ENCODE assay signal across 8 mouse cellular contexts in genomic region chr8:117198141-117198935, GRCm38 (mm10). TPM values are rescaled to one million over a fixed set of nuclear protein-coding genes. Genes with fewer than 3 reads are reported as not detected.
A peak's percentile ranks its signal among the peaks of the same experiment; 100 is the strongest.
DNase-seq lines count a peak whose midpoint lies in the region; ATAC-seq and TF ChIP-seq lines count a peak whose summit lies in the region.

No protein-coding gene starts in this region.

- peak; percentile 94 to 95 for TF ChIP-seq EP300 in MEL (IDR thresholded peaks at IDR 0.05; ENCODE audit: low read depth in 1 of 2, low read length in 2 of 2)

- H3K27ac ChIP-seq in MEL (ENCODE audit: control insufficient read depth, low read depth, low read length): peak overlapping the region; percentile 93
- H3K27ac ChIP-seq in hindbrain, embryonic 14.5 days: peak overlapping the region; percentile 57; the same call in 1 of the 2 replicates

- H3K4me1 ChIP-seq in MEL (ENCODE audit: control insufficient read depth in 1 of 2, insufficient read depth in 2 of 2, low read length in 2 of 2): peaks cover 34 to 52% of the 10 kb centered on the region in 2 experiments
- no peaks in the 10 kb centered on the region for H3K4me1 ChIP-seq in hindbrain, embryonic 14.5 days (replicated peaks; ENCODE audit: control insufficient read depth, insufficient read depth, low read length)

- H3K79me2 ChIP-seq in MEL (ENCODE audit: control insufficient read depth, insufficient read depth, low read length, poor library complexity): no peaks in the 10 kb centered on the region

- H3K27me3 ChIP-seq in MEL (ENCODE audit: control insufficient read depth in 1 of 2, insufficient read depth in 2 of 2, low read length in 2 of 2): no peaks in the 10 kb centered on the region
- no peaks in the 10 kb centered on the region for H3K27me3 ChIP-seq in hindbrain, embryonic 14.5 days (ENCODE audit: control insufficient read depth, insufficient read depth, low read length)

- peak; percentile 97 for DNase-seq in MEL (ENCODE audit: low read depth, low spot score)
- DNase-seq in brain, embryonic 18.5 days (ENCODE audit: low read depth, low spot score): peak; percentile 69
- DNase-seq in frontal cortex, postnatal 10 days (ENCODE audit: low spot score in 2 of 2): peak; percentile 49 to 60
- peak; percentile 69 for DNase-seq in hindbrain, embryonic 14.5 days (ENCODE audit: low spot score)
- peak; percentile 28 to 44 for DNase-seq in layer of hippocampus, postnatal 25 days (ENCODE audit: extremely low spot score in 1 of 2, low spot score in 1 of 2)
- DNase-seq in lung, postnatal 14 days: peak; percentile 77
- peak; percentile 43 for DNase-seq in retina, postnatal 1 day
- peak; percentile 23 for DNase-seq in urinary bladder, postnatal 25 days (ENCODE audit: low spot score)

- peak overlapping the region; percentile 37 for H3K9ac ChIP-seq in MEL (ENCODE audit: control insufficient read depth, low read depth, low read length, poor library complexity, severe bottlenecking)
- no peak overlapping the region for H3K9ac ChIP-seq in hindbrain, embryonic 14.5 days

- peak overlapping the region; percentile 6 to 9; a peak in 3 of 4 replicates for H3K4me3 ChIP-seq in MEL (ENCODE audit: control insufficient read depth in 1 of 2, insufficient read depth in 1 of 2, low read depth in 2 of 2, low read length in 2 of 2)
- no peak overlapping the region for H3K4me3 ChIP-seq in hindbrain, embryonic 14.5 days (replicated peaks; ENCODE audit: low read length)

- peak overlapping the region; percentile 11; the same call in 1 of the 2 replicates for H3K4me2 ChIP-seq in hindbrain, embryonic 14.5 days (replicated peaks)

- peak; percentile 85 for TF ChIP-seq RAD21 in MEL (IDR thresholded peaks at IDR 0.05; ENCODE audit: low read depth, low read length)

- 42% methylated on average over 20 of the region's 20 CpGs for WGBS in hindbrain, embryonic 14.5 days

- H3K9me3 ChIP-seq in MEL (replicated peaks; ENCODE audit: insufficient read depth, low read length): no peaks in the 10 kb centered on the region
- H3K9me3 ChIP-seq in hindbrain, embryonic 14.5 days (ENCODE audit: control insufficient read depth, low read length): no peaks in the 10 kb centered on the region

- TF ChIP-seq POLR2A in MEL (IDR thresholded peaks at IDR 0.05; ENCODE audit: control insufficient read depth in 1 of 2, insufficient read depth in 1 of 2, low read depth in 1 of 2, low read length in 2 of 2, poor library complexity in 1 of 2): peak in 1 of 2 experiments; percentile 39; a peak in 2 of 4 replicates

- peak; percentile 78 for ATAC-seq in hindbrain, embryonic 14.5 days (ENCODE audit: low FRiP score)

- TF ChIP-seq CTCF in MEL (IDR thresholded peaks at IDR 0.05 in 2 of 3, conservative IDR thresholded peaks at IDR 0.05 in 1 of 3; ENCODE audit: control insufficient read depth in 1 of 3, insufficient read depth in 1 of 3, low read depth in 2 of 3, low read length in 3 of 3, poor library complexity in 1 of 3, severe bottlenecking in 1 of 3): peak; percentile 56 to 86 (median 74)

- H3K36me3 ChIP-seq in MEL (ENCODE audit: control insufficient read depth in 1 of 2, insufficient read depth in 2 of 2, low read length in 2 of 2): peaks cover 0 to 39% of the 10 kb centered on the region in 2 experiments; a peak in 3 of 4 replicates
- peaks cover 52% of the 10 kb centered on the region for H3K36me3 ChIP-seq in hindbrain, embryonic 14.5 days (replicated peaks; ENCODE audit: control insufficient read depth, insufficient read depth)

TF ChIP-seq in MEL, 35 proteins besides CTCF, POLR2A, EP300 and RAD21:
- peak; percentile 41; the same call in 1 of the 2 replicates for TF ChIP-seq POLR2AphosphoS2 (IDR thresholded peaks at IDR 0.05; ENCODE audit: low read length)
- no peak for TF ChIP-seq POLR2AphosphoS5 (IDR thresholded peaks at IDR 0.05; ENCODE audit: borderline replicate concordance, low read depth, low read length)
- TF ChIP-seq TBP (IDR thresholded peaks at IDR 0.05; ENCODE audit: low read depth, low read length): peak; percentile 57; the same call in 1 of the 2 replicates
- peak; percentile 18 to 55; a peak in 3 of 4 replicates for TF ChIP-seq USF2 (IDR thresholded peaks at IDR 0.05; ENCODE audit: borderline replicate concordance in 1 of 2, insufficient read depth in 1 of 2, low read depth in 1 of 2, low read length in 2 of 2)
- TF ChIP-seq CHD2 (IDR thresholded peaks at IDR 0.05; ENCODE audit: low read length): peak; percentile 66
- no peak for TF ChIP-seq ELF1 (IDR thresholded peaks at IDR 0.05; ENCODE audit: low read depth, low read length)
- no peak for TF ChIP-seq MEF2A (IDR thresholded peaks at IDR 0.05; ENCODE audit: extremely low read depth, insufficient replicate concordance, low read depth, low read length, poor library complexity, severe bottlenecking)
- TF ChIP-seq ETS1 (IDR thresholded peaks at IDR 0.05; ENCODE audit: low read depth, low read length): peak; percentile 96
- TF ChIP-seq RCOR1 (IDR thresholded peaks at IDR 0.05; ENCODE audit: low read depth, low read length): peak; percentile 70; the same call in 1 of the 2 replicates
- TF ChIP-seq CHD1 (IDR thresholded peaks at IDR 0.05; ENCODE audit: low read depth, low read length): no peak
- no peak for TF ChIP-seq ZMIZ1 (IDR thresholded peaks at IDR 0.05; ENCODE audit: low read depth, low read length)
- peak; percentile 100 for TF ChIP-seq TAL1 (IDR thresholded peaks at IDR 0.05; ENCODE audit: low read length)
- TF ChIP-seq ZC3H11A (IDR thresholded peaks at IDR 0.05; ENCODE audit: low read depth, low read length): peak; percentile 69
- no peak for TF ChIP-seq UBTF (IDR thresholded peaks at IDR 0.05; ENCODE audit: borderline replicate concordance, insufficient read depth, low read depth, low read length)
- TF ChIP-seq KAT2A (conservative IDR thresholded peaks at IDR 0.05; ENCODE audit: low read depth, low read length): peak; percentile 21; the same call in 1 of the 2 replicates
- peak; percentile 92 for TF ChIP-seq USF1 (IDR thresholded peaks at IDR 0.05; ENCODE audit: low read depth, low read length)
- peak; percentile 75 for TF ChIP-seq MYC (IDR thresholded peaks at IDR 0.05; ENCODE audit: low read depth, low read length)
- TF ChIP-seq JUND (IDR thresholded peaks at IDR 0.05; ENCODE audit: low read depth, low read length): 0 out of 2 replicates have a peak, but pooled peaks have one; percentile 33
- TF ChIP-seq BHLHE40 (IDR thresholded peaks at IDR 0.05; ENCODE audit: borderline replicate concordance, low read depth, low read length): peak; percentile 88
- TF ChIP-seq MXI1 (IDR thresholded peaks at IDR 0.05; ENCODE audit: low read depth, low read length): peak; percentile 99
- peak; percentile 97 for TF ChIP-seq SIN3A (IDR thresholded peaks at IDR 0.05; ENCODE audit: low read length)
- TF ChIP-seq E2F4 (IDR thresholded peaks at IDR 0.05; ENCODE audit: borderline replicate concordance, low read depth, low read length): no peak
- TF ChIP-seq SMC3 (IDR thresholded peaks at IDR 0.05; ENCODE audit: low read depth, low read length): peak; percentile 62
- TF ChIP-seq TCF12 (IDR thresholded peaks at IDR 0.05; ENCODE audit: low read depth, low read length): peak; percentile 99
- peak; percentile 96 for TF ChIP-seq GATA1 (IDR thresholded peaks at IDR 0.05; ENCODE audit: low read depth, low read length)
- TF ChIP-seq MYB (IDR thresholded peaks at IDR 0.05; ENCODE audit: low read depth, low read length): peak; percentile 70; the same call in 1 of the 2 replicates
- no peak for TF ChIP-seq NRF1 (IDR thresholded peaks at IDR 0.05; ENCODE audit: insufficient read depth, low read depth, low read length, poor library complexity, severe bottlenecking)
- peak; percentile 46; the same call in 1 of the 2 replicates for TF ChIP-seq MAFK (IDR thresholded peaks at IDR 0.05; ENCODE audit: borderline replicate concordance, low read depth, low read length)
- TF ChIP-seq GABPA (IDR thresholded peaks at IDR 0.05; ENCODE audit: low read depth, low read length): no peak
- TF ChIP-seq ZNF384 (IDR thresholded peaks at IDR 0.05; ENCODE audit: low read depth, low read length): peak; percentile 48; the same call in 1 of the 2 replicates
- TF ChIP-seq ZKSCAN1 (IDR thresholded peaks at IDR 0.05; ENCODE audit: low read depth, low read length): 0 out of 2 replicates have a peak, but pooled peaks have one; percentile 37
- no peak for TF ChIP-seq NELFE (IDR thresholded peaks at IDR 0.05; ENCODE audit: low read depth, low read length)
- TF ChIP-seq MAZ (IDR thresholded peaks at IDR 0.05; ENCODE audit: low read depth, low read length): no peak
- peak; percentile 97 for TF ChIP-seq MAX (IDR thresholded peaks at IDR 0.05; ENCODE audit: low read length)
- peak; percentile 49; the same call in 1 of the 2 replicates for TF ChIP-seq HCFC1 (IDR thresholded peaks at IDR 0.05; ENCODE audit: low read depth, low read length)

RNA-seq across cellular contexts. Expression of gene Gan, which starts 40.4 kb away (rescaled TPM):
- total RNA-seq in MEL (2012; rRNA removed): 8.2 and 8.7 TPM in 2 replicates
- polyA plus RNA-seq in MEL (2012; ENCODE audit: insufficient read depth in 1 of 2, insufficient read length in 2 of 2, low read depth in 1 of 2, low replicate concordance in 2 of 2, missing spikeins in 1 of 2): 1 to 10 TPM in 1 of 2 experiments, not detected in 1; 5.6 TPM
- polyA plus RNA-seq in hindbrain, embryonic 14.5 days (2014; fragmentation: Nextera tagmentation; extraction: Ambion mirVana): 4.4 and 4.7 TPM in 2 replicates
- 10 to 100 TPM; 15.0 to 18.3 TPM for total RNA-seq in layer of hippocampus, postnatal 25 days (2021)

RNA-seq across cellular contexts. Expression of gene Cmip, which starts 58.5 kb away (rescaled TPM):
- total RNA-seq in MEL (2012; rRNA removed): 17.0 and 20.8 TPM in 2 replicates
- polyA plus RNA-seq in MEL (2012; ENCODE audit: insufficient read depth in 1 of 2, insufficient read length in 2 of 2, low read depth in 1 of 2, low replicate concordance in 2 of 2, missing spikeins in 1 of 2): 10 to 100 TPM in 1 of 2 experiments, not detected in 1; 71.8 TPM
- polyA plus RNA-seq in hindbrain, embryonic 14.5 days (2014; fragmentation: Nextera tagmentation; extraction: Ambion mirVana): 131 and 143 TPM in 2 replicates
- total RNA-seq in layer of hippocampus, postnatal 25 days (2021): 100 to 1,000 TPM; 288 to 289 TPM

Comparison
In these comparisons a context has a peak if more than half of its experiments do, and no peak if none do; other contexts are left out.
1. DNase-seq: peak in every context shown above with its lines; median percentile 97 in MEL; 77 in lung, postnatal 14 days; 69 in brain, embryonic 18.5 days; 69 in hindbrain, embryonic 14.5 days; 54 in frontal cortex, postnatal 10 days; 43 in retina, postnatal 1 day; 36 in layer of hippocampus, postnatal 25 days; 23 in urinary bladder, postnatal 25 days.
2. RNA of gene Cmip, which starts 58.5 kb away (total RNA-seq): 288 to 289 TPM in layer of hippocampus, postnatal 25 days; 17.0 to 20.8 TPM in MEL; every median in the first group is over 10 times any median in the second.